Mouse (Mus musculus) thymus, adult 2 months (tissue): ENCODE results near the gene Gsg1.

Experiments
- CTCF ChIP-seq: fragments of 200-500 bp; IDR thresholded peaks from 2 replicates; pipeline ENCODE4 v1.5.1; 2012; ENCODE audit warnings: mild to moderate bottlenecking, control low read depth, low read length, moderate library complexity, borderline replicate concordance; ENCODE audit not compliant: control insufficient read depth, poor library complexity, insufficient read depth; ENCODE audit errors: extremely low read depth
- POLR2A ChIP-seq: fragments of 200-500 bp; IDR thresholded peaks from 2 replicates; pipeline ENCODE4 v1.6.1; 2012; ENCODE audit warnings: mild to moderate bottlenecking, low read length, control low read depth, moderate library complexity; ENCODE audit not compliant: control insufficient read depth, poor library complexity, insufficient read depth; ENCODE audit errors: extremely low read depth

GRCm38 (mm10) chr6:135296267-135296666 lies 42.1 kb upstream of the Gsg1 start:
- no peak for TF ChIP-seq POLR2A
- TF ChIP-seq CTCF, result no peak
